Mouse (Mus musculus) liver (tissue): ENCODE measurements at regions not wholly inside any gene's neighbourhood (a gene's known extent, or its start where the extent isn't known, plus 50 kb on each side); places are given as distances from the start of the nearest gene placed in this dataset.

ENCODE experiments used
- DNase-seq: peaks from one replicate; pipeline ENCODE4 v3.0.0-alpha.2; 2020; ENCODE audit warnings: mixed read lengths

GRCm38 (mm10) chr1:57032407-57032806 is 54.0 kb upstream of the Satb2 start:
- DNase-seq: no peak

- DNase-seq: no peak
Measured at GRCm38 (mm10) chr1:57033244-57033643, 54.8 kb upstream of the Satb2 start.

DNA sequence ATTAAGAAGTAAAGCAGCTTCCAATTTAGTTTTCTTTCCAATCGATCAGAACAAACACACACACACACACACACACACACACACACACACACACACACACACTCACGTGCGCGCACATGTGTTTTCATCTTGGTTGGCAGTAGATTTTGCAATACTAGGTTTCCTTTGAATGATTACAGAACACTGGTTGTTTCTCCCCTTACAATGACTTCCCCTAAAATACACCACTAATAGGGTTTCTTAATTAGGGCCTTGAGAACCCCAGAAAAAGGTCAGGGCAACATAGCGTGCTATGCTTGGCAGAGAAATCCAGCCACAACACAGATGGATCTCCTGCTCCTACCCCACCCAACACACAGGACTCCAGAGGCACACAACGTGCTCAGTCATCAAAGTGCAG is 56.0 kb upstream of the Satb2 start:
- DNase-seq: no peak

DNA sequence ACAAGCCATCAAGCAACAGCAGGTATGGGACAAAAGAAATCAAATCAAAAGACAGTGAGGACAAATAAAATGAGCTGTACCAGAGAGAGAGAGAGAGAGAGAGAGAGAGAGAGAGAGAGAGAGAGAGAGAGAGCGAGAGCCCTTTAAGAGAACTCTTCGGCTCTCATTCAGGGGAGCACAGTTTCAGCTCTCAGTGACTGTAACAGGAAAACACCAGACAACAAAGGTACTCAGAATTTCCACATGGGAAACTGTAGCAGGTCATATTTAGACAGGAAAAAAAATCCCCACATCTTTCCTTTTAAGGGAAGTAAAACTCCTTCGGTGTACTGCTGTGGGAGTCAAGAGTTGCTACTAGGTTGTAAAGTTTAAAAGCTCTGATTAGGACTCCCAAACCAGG is 57.9 kb upstream of the Satb2 start:
- no peak for DNase-seq

DNA sequence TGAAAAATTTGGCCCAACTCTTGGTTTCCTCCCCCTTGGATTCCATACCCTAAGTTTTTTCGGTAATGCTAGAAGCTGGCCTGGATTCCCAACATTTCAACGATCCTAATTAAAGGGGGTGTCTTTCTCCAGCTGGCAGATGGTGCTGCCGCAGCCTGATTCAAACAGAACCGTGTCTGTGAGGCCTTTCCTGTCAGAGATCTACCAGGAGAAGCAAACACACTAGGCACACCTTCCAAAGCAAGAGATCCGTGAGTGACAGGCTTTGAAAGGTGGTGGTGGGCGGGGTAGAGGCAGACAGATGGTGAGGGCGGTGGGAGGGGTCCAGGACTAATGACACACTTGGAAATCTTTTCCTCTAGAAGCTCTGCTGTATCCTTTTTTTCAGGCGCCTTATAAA is 61.8 kb upstream of the Satb2 start:
- DNase-seq: no peak

DNA sequence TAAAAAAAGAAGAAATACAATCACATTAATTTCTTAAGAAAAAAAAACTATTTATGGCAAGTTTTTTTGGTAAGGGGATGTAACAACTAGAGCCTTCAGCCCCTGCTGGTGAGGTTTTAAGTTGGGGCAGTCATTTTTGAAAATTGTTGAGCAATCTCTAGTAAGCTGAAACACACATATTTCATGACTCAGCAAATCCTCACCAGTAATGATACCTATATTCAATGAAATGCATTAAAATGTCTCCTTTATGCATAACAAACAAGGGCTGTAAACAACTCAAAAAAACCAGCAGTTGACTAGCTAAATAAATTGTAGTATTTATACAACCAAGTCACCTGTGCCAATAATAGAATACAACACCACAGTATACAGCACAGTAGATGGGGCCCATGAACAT is 63.1 kb upstream of the Satb2 start:
- no peak for DNase-seq

- DNase-seq: no peak
Measured at GRCm38 (mm10) chr1:57053836-57054235, 75.4 kb upstream of the Satb2 start.

DNA sequence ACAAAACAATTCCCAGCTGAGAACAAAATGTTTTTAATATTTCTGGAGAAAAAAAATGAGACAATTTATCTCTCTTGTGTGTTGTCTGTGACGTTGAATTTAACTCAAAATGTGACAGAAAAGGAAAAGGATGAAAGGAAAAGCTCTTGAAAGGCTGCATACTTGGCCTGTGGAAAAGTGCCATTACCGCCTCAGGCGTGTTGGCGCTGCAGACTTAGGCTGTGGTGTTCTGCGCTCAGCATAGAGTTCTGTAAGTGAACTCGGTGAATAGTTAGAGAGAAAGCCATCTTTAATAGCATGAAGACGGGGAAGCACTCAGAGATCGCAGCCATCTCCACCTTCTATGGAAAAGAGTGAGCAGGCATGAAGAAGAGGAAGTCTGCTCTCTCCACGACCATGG is 77.5 kb upstream of the Satb2 start:
- DNase-seq: no peak

DNA sequence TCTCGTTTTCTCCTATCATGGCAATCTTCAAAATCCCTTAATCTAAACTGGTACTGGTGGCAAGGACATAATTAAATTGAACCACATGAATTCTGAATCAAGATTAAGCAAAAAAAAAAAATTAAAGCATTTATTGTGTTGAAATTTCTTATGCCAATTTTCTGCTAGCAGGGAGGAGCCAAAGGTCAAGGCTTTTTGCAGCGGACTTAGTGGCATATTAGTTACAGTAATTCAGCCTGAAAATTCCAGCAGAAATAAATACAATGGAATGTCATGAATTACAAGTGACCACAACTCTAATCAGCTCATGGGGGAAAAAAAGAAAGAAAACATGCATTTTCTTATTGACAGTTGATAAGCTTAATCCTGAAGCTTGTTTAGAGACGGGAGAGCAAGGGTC is 80.8 kb upstream of the Satb2 start:
- no peak for DNase-seq

GRCm38 (mm10) chr1:57075221-57075620 is 96.8 kb upstream of the Satb2 start:
- no peak for DNase-seq

GRCm38 (mm10) chr1:57076696-57077095 is 98.2 kb upstream of the Satb2 start:
- no peak for DNase-seq

DNA sequence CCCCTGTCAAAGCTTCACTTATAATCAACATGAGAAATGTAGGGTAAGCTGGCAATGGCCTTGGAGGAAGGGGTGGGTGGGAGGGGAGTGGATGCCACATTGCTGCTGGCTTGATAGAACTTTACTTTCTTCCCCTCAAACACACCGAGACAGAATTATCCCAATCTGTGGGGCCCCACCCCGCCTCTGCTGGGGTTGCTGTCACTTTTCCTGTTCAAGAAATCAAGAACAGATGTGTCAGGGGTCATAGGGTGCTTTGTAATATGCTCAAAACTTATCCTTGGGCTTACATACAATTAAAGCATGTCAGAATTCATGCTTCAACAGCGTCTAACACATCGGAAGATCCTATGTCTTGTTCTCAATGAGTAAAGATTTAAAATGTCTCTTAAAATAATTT is 101.9 kb upstream of the Satb2 start:
- DNase-seq: no peak

DNA sequence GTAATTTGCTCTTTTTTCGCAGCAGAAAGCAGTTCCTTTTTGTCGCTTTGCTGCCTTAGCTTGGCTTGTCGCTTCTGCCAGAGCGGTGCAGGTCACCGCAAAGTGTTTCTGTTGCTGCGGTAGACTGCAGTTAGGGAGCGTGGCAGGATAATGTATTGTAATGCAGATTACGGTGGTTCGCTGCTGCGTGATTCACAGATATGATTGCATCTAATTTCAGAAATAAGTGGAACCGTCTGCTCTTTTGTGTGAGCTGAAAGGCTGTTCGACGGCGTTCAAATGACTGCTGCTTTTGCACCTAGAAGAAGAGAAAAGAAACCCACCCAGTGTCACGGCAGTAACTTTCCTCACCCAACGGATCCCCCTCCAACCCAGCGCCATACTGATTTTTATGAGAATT is 104.7 kb upstream of the Satb2 start:
- DNase-seq: no peak

DNA sequence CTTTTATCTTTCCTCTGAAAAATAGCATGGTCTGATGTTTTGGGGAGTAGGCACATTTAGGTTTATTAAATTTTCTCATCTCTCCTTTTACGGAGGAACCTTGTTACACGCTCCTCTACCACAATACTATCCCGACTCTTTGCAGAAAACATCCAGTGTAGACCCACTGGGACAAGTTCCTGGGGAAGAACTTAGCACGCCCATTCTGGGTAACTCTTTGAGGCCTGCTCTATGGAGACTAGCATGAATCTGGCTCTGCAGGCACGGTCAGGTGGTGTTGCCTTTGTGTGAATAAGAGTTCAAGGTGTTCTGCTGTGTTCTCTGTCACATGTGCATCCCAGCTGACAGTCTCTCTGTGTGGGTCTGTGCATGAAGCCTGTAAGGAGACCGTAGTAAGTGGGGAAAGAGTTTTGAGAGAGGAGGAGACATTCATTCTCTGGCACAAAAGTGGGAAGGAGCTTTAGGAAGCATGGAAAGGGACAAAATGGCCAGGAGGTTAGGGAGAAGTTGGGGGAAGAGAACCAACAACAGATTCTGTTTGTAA is 105.2 kb upstream of the Satb2 start:
- no peak for DNase-seq

GRCm38 (mm10) chr1:57095361-57096247 is 117.2 kb upstream of the Satb2 start:
- DNase-seq: no peak

- DNase-seq: no peak
Measured at GRCm38 (mm10) chr1:57096248-57096600, 117.8 kb upstream of the Satb2 start.

GRCm38 (mm10) chr1:57096740-57097139 is 118.3 kb upstream of the Satb2 start:
- DNase-seq: no peak

DNA sequence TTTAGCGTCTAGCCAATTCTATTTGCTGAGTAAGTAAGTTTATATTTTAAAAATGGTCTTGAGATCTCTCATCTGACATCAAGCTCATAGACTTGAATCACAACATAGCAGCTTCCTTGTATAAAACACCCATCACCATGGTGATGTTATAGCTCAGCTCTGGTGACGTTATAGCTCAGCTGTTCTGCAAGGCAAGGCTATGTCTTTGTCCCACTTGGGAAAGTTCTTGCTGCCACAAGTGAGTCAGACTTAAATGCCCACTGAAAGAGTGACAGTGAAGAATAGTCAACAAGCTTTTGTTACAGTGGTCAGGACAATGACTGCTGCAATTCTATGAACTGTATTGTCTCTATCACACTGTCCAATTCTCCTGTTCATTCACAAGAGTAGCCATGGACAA is 122.2 kb upstream of the Satb2 start:
- no peak for DNase-seq

GRCm38 (mm10) chr1:57107308-57107707 is 128.9 kb upstream of the Satb2 start:
- DNase-seq: no peak

DNA sequence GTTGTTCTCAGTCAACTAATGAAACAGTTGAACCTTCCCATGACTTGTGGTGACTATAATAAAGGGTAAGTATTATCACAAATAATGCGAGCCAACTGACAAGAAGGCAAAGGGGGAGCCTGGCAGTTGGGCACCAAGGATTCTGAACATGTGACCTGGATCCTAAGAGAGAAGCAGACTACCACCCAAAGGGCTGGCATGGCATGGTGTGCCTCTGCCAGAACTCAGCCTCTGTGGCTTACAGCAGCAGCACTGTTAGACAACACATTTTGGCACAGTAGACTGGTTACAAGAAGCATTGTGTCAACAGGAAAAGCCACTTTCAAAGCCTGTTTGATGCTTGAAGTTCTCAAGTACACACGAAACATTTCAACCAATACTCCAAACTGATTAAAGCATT is 142.2 kb upstream of the Satb2 start:
- DNase-seq: no peak

- DNase-seq: no peak
Measured at GRCm38 (mm10) chr1:57144181-57144580, 165.7 kb upstream of the Satb2 start.

DNA sequence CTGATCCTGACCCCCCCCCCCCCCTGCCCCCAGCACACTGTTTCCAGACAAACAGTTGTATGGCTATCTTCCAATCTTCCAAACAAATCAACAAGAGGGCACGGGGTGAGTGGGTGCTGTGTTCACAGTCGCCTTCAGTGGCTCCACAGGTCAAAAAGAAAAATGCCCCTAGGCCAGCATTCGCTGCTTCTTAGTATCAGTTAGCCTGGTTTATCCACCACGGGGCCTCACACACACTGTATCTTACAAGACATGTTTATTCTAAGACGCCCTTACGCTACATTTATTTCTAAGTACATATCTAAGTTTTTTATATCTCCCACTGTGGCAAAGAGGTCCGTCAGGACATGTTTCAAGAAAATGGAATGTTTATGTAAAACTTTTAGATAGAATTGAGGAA is 177.4 kb upstream of the Satb2 start:
- DNase-seq: no peak

DNA sequence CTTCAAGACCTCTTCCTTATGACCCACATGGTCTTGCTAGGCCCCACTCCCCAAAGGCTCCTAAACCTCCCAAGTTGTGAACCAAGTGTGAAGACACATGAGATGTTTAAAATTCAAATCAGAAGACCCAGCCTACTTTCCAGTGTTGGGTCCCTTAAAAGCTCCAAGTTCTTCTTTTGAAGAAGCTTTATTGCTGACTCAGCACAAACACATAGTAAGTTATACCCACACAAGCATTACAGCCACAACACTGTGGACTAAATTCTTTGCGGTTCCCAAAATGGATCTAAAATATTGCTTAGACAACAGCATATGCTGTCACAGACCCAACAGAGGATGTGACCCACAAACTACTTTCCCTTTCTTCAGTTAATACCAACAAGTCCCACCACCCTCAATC is 186.0 kb upstream of the Satb2 start:
- DNase-seq: no peak

DNA sequence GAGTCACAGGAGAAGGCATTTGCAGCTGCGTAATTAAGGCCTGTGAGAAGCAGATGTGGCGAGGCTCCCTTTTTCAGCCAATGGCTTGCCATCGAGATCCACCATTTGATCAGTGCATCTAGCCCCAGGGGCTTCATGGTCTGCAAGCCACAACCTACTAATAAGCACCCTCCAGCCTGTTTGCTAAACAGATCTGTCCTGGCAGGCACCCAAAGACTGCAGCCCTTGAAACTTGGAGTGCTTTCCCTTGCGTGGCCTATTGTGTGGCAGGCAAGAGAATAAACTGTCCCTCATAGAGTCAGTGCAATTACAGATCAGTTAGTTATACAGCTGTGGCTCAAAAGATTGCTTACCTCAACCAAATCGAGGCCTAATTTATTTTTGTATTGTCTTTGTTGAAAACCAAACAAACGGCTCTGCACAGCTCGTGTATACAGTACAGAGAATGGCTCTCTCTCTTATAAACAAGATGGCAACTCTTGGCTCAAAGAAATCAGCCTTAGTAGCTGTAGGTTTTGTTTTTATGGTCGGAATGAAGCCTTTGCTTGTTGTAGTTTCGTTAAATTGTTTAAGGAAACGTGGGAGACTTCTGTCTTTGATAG is 195.9 kb upstream of the Satb2 start:
- no peak for DNase-seq
